Mouse (Mus musculus) c-Kit-negative CD71-positive TER-119-positive erythroid progenitor cells, embryonic 14.5 days (primary cell): Measurements from ENCODE around the gene Tmem199.

ENCODE experiments used
- DNase-seq: peaks from one replicate; pipeline ENCODE4 v3.0.0-alpha.2; 2013; ENCODE audit warnings: low read depth, low spot score

Gene Tmem199

DNA sequence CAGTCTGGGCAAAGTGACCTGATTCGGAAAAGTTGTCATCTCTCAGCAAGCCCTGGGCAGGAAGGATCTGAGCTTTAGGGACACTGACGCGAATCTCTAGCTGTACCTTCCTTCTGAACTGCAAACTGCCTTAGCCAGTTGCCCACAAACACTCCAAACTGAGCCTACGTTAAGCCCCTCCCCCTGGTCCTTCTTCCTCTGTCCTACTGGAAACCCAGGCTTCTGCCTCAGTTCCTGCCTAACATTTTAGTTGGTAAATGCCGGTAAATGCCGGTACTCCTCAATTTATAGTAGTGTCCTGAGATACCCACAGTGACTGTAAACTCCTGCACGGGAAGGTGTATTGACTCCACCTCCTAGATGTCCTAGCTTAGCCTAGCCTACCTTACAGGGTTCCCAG is 28.3 kb downstream of the Tmem199 start:
- DNase-seq, result no peak

DNA sequence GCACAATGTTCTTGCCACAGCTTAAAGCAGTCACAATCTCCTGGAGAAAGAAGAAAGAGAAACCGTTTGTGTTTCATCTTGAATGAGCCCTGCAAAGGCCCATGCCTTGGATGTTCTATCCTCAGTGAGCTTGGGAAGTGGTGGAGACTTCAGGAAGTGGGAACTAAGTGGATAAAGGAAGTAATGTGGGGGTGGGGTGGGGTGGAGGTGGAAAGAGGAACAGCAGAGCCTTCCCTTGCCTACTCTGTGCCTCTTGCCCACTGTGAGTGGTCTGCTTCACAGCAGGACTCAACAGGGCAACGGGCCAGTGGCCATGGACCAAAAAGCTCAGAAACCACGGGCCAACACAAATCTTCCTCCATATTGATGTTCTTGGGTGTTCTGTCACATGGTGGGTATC is 36.7 kb downstream of the Tmem199 start:
- no peak for DNase-seq

DNA sequence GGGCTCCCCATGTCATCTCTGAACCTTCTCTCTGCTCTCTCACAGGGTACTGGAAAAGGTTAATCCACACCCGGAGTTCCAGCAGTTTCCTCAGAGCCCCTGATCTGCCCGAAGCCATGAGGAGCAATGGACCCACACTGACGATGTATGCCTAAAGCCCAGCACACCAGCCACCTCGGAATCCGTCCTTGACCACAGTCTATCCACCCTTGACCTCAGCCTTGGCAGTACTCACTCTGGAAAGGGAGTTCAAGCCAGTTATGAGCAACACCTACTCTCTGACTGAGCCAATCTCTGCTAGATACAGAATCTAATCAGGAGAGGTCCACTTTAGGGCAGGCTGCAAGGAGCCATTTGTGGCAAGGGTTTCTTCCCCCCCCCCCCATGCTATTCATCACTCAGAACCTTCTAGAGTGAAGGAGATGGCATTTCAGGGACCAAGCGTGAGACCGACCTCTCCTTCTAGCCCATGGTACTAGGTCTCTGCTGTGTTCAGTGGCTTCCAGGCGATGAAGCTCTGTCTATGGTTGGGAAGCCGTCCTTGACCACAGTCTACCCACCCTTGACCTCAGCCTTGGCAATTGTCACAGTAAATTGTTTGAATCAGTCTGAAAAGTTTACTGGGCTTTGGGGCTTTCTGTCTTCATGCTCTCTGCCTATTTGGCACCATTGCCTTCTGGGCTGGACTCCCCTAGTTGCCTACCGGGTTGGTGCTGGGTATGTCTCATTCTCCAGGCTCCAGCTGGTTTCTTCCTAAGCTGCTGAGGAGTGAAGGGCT is 40.5 kb downstream of the Tmem199 start:
- DNase-seq, result no peak

GRCm38 (mm10) chr11:78467932-78468331 is 44.0 kb downstream of the Tmem199 start:
- DNase-seq, result no peak

DNA sequence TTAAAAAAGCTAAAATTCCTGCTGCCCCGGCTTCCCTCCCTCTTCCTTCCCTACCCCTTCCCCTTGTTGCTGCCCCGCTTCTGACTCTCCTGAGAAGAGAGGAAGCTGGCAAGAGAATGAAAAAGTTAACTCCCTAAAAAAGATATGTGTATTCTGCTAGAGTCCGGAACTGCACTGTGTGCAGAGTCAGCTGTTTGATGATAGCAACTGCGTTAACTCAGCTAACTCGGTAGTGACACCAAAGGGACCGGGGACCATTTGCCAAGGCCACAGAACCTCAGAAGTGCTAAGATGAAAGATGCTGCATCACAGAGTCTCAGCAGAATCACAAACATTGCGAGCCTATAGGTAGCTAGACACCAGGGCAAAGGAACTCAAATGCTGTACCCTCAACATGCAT is 44.5 kb downstream of the Tmem199 start:
- no peak for DNase-seq

GRCm38 (mm10) chr11:78466242-78466912 is 45.6 kb downstream of the Tmem199 start:
- DNase-seq, result no peak

DNA sequence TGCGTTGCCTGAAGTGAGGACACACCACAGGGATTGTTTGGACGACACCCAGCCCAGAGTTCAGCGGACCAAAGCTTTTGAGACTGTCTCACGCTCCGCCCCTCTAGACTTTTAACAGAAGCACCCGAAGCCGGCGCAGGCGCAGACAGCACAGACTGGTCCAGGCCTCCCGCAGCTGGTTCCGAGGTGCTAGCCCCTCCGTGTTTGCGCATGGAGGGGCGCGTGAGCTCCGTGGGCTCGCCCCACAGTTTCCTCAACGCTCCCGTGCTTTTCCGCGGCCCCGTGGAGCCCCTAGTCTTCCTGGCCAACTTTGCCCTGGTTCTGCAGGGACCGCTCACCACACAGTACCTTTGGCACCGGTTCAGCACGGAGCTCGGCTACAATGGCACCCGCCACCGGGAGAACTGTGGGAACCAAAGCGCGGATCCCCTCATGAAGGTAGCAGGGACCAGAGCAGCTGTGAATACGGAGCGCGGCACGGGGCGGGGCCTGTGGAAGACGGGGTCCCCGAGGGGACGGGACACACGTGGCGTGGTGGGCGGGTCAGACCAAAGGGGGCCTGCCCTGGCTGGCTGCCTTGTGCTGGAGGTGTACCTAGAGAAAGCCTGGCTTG is 46.3 kb downstream of the Tmem199 start, which contains the start of gene Slc46a1:
Gene Slc46a1 (plus strand): TSS at position 130 of the 613 bp plus-strand sequence.
- no peak for DNase-seq

GRCm38 (mm10) chr11:78465116-78465515 is 46.9 kb downstream of the Tmem199 start:
- DNase-seq, result no peak

- DNase-seq, result no peak
Measured at GRCm38 (mm10) chr11:78463286-78464036, 48.5 kb downstream of the Tmem199 start.

DNA sequence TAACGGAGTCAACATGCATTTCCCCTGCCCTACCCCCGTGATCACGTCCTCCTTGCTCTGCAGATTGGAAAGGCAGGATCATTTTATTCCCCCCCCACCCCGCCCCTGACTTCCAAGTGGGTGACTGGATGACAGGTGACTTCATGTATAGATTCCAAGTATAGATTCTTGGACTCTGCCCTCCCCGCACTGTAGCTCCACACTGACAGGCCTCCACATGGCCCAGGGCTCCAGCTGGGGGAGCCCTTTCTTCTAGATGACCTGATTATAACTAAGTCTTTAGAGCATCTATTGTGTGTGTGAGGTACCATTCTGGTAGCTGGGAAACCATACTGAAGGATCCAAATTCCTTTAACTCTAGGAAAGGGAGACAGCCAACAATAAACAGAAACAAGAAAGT is 49.3 kb downstream of the Tmem199 start:
- no peak for DNase-seq

GRCm38 (mm10) chr11:78461894-78462293 is 50.1 kb downstream of the Tmem199 start:
- no peak for DNase-seq

- DNase-seq, result no peak
Measured at GRCm38 (mm10) chr11:78458740-78459139, 53.2 kb downstream of the Tmem199 start.
